Mouse (Mus musculus): ENCODE measurements around the gene Dnajb12.

DNA sequence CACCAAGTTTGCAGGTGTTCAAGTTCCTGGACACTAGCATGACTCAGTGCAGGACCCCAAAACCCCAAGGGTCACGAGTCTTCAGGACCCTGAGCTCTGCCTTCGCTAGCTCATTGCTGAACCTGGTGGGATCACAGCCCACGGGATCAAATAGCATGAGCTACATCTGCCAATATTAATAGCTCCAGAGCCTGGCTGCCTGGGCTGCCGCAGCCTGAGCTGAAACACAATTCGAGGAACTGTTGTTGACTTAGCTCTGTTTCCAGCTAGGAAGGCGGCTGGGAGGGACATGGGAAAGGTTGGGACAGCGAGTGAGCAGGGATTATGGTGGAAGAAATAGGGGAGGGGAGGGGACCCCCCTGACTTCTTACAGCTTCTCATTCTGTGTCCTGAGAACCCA lies 23.8 kb downstream of the Dnajb12 start:
- TF ChIP-seq POLR2A (IDR thresholded peaks at IDR 0.05; ENCODE audit: control insufficient read depth, extremely low read depth, insufficient read depth, low read length, poor library complexity) (no peak), CTCF (IDR thresholded peaks at IDR 0.05; ENCODE audit: borderline replicate concordance, control insufficient read depth, extremely low read depth, insufficient read depth, low read length, poor library complexity) (no peak)
